Mouse (Mus musculus) left cerebral cortex, adult 18-20 months (tissue): ENCODE results near the gene Olfr1043. TPM values are rescaled to one million over a fixed set of nuclear protein-coding genes. Genes with fewer than 3 reads are reported as not detected.
"Not testable (repeated sequence)": the region's sequence is repeated elsewhere in the genome, so short reads cannot be mapped to it uniquely, and the experiment has no call there.

Experiments used
- DNase-seq, 2 experiments: peaks; one replicate each; pipeline ENCODE4 v3.0.0; 2021 to 2022; ENCODE audit warnings: low spot score in 2 of 2, mixed read lengths in 1 of 2
- long read RNA-seq, 2 experiments: library from polyadenylated mRNA; stranded (forward); transcript quantifications; one replicate each; pipeline ENCODE4 v2.0.0; 2021
- total RNA-seq, 2 experiments: library from RNA; stranded (reverse); gene quantifications; 2 replicates each; pipeline ENCODE4 v1.2.3; 2021

Gene Olfr1043
- total RNA-seq, result not detected
- long read RNA-seq, experiment 1, result 0 reads
- long read RNA-seq, experiment 2, result 0 reads

DNA sequence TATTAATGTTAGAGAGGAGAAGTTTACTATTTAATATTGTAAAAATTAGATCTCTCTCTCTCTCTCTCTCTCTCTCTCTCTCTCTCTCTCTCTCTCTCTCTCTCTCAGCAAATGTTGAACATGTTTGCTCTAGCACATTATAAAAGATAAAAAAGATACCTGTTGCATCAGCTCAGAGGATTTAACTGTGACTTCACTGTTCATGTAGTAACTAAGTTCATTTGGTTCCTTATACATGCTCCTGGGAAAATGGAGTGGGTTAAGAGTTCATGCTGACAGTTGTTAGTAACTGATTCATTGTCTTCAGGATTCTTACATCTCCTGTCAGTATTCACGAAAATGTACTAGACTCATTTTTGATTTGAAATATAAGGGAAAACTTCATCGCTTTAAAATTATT lies at the start of gene Olfr1043:
Gene Olfr1043, minus strand, starts transcription at position 101 of the 400 bp plus-strand sequence.
- DNase-seq, result no peak

GRCm38 (mm10) chr2:86202909-86203308 lies 35.6 kb upstream of the Olfr1043 start, which contains the start of gene Olfr1045:
Gene Olfr1045 (minus strand): TSS chr2:86203009.
- no peak for DNase-seq

DNA sequence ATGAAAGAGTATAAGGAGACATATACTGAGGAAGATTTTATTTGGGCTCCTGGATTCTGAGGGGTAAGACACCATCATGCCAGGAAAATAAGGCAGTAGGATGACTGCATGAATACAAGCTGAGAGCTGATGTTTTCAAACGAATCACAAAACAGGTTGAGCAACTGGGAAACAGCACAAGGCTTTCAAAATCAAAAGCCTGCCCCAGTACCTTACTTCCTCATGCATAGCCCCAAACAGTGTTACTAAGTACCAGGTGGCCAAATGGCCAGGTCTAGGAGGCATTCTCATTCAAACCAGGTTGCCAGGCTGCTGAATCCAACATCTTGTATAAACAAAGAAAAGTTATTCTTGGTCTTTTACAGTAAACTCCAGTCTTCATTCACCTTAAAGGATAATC lies 28.5 kb upstream of the Olfr1043 start:
- DNase-seq, result no peak

- DNase-seq, result no peak
These were observed 18.3 kb upstream of the Olfr1043 start, which contains the start of gene Olfr52 for GRCm38 (mm10) chr2:86185583-86185982. Gene Olfr52 (minus strand): TSS chr2:86185683.

GRCm38 (mm10) chr2:86179950-86180349 lies 12.6 kb upstream of the Olfr1043 start:
- DNase-seq, result no peak

GRCm38 (mm10) chr2:86177720-86178119 lies 10.4 kb upstream of the Olfr1043 start, which contains the start of gene Olfr1044:
Gene Olfr1044 (minus strand): TSS chr2:86177820.
- no peak for DNase-seq

GRCm38 (mm10) chr2:86175422-86175821 lies 8.1 kb upstream of the Olfr1043 start:
- DNase-seq, result not testable (repeated sequence)

- no peak for DNase-seq
These were observed 5.6 kb downstream of the Olfr1043 start, which contains the start of gene Olfr1042 for GRCm38 (mm10) chr2:86161738-86162137. Gene Olfr1042 (minus strand): TSS chr2:86161838.

GRCm38 (mm10) chr2:86146632-86147031 lies 20.7 kb downstream of the Olfr1043 start, which contains the start of gene Olfr1040:
Gene Olfr1040 (minus strand): TSS chr2:86146732.
- no peak for DNase-seq

DNA sequence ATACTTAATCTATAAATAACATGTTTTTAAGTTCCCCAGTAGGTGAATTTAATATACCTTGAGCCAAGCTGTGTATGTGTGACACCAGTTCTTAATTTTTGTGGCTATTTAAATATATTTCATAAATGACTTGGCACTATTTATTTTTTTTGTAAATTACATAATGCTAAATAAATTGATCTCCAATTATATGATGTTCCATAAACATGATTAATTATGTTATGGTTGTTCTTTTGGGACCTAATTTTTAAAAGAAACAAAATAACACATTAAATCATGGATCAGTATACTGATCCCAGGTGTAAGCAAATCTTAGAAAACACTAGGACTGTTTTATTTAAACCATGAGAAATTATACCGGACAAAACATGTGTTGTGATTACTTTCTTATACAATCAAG lies 31.5 kb downstream of the Olfr1043 start, which contains the start of gene Olfr1039:
Gene Olfr1039, minus strand, starts transcription at position 101 of the 400 bp plus-strand sequence.
- DNase-seq, result no peak

Other genes starting within 250 kb of the Olfr1043 start
- not detected for gene Olfr1026, start 246.0 kb downstream of the Olfr1043 start, total RNA-seq
- gene Olfr1028, start 217.1 kb downstream of the Olfr1043 start, total RNA-seq, result not detected
- gene Olfr1029, start 193.6 kb downstream of the Olfr1043 start, total RNA-seq, result not detected
- gene Olfr1030, start 188.2 kb downstream of the Olfr1043 start, total RNA-seq, result not detected
- not detected for gene Olfr1031, start 177.2 kb downstream of the Olfr1043 start, total RNA-seq
- not detected for gene Olfr1032, start 162.0 kb downstream of the Olfr1043 start, total RNA-seq
- gene Olfr1033, start 146.9 kb downstream of the Olfr1043 start, total RNA-seq, result not detected
- gene Olfr1034, start 121.7 kb downstream of the Olfr1043 start, total RNA-seq, result not detected
- not detected for gene Olfr1036, start 93.5 kb downstream of the Olfr1043 start, total RNA-seq
- gene Olfr1037, start 80.1 kb downstream of the Olfr1043 start, total RNA-seq, result not detected
- not detected for gene Olfr1039, start 31.6 kb downstream of the Olfr1043 start, total RNA-seq
- not detected for gene Olfr1040, start 20.8 kb downstream of the Olfr1043 start, total RNA-seq
- gene Olfr1042, start 5.7 kb downstream of the Olfr1043 start, total RNA-seq, result not detected
- gene Olfr1044, start 10.3 kb upstream of the Olfr1043 start, total RNA-seq, result not detected
- gene Olfr52, start 18.2 kb upstream of the Olfr1043 start, total RNA-seq, result not detected
- not detected for gene Olfr1045, start 35.5 kb upstream of the Olfr1043 start, total RNA-seq
- gene Olfr1046, start 51.8 kb upstream of the Olfr1043 start, total RNA-seq, result not detected
- not detected for gene Olfr1047, start 63.9 kb upstream of the Olfr1043 start, total RNA-seq
- gene Olfr1048, start 72.8 kb upstream of the Olfr1043 start, total RNA-seq, result not detected
- gene Olfr1049, start 90.8 kb upstream of the Olfr1043 start, total RNA-seq, result not detected
- not detected for gene Olfr1051, start 111.6 kb upstream of the Olfr1043 start, total RNA-seq
- not detected for gene Olfr1052, start 124.9 kb upstream of the Olfr1043 start, total RNA-seq
- gene Olfr1053, start 147.8 kb upstream of the Olfr1043 start, total RNA-seq, result not detected
- gene Olfr1054, start 167.9 kb upstream of the Olfr1043 start, total RNA-seq, result not detected
- not detected for gene Olfr1055, start 182.8 kb upstream of the Olfr1043 start, total RNA-seq
- not detected for gene Olfr1056, start 194.9 kb upstream of the Olfr1043 start, total RNA-seq
- gene Olfr1057, start 210.9 kb upstream of the Olfr1043 start, total RNA-seq, result not detected
- gene Olfr1058, start 221.0 kb upstream of the Olfr1043 start, total RNA-seq, result not detected
- gene Olfr1061, start 246.5 kb upstream of the Olfr1043 start, total RNA-seq, result not detected